Mouse (Mus musculus) subcutaneous adipose tissue, adult 2 months (tissue): ENCODE data around the gene Angpt4. TPM values are rescaled to one million over a fixed set of nuclear protein-coding genes. Genes with fewer than 3 reads are reported as not detected.

Source experiments
- polyA plus RNA-seq: library from polyadenylated mRNA; depleted of rRNA; stranded (reverse); fragments of >200 nt; gene quantifications from 2 replicates; pipeline ENCODE4 v1.2.3, GENCODE M21; 2012; ENCODE audit warnings: low replicate concordance; rRNA removed

Gene Angpt4
- 1.7 and 4.6 TPM in 2 replicates for polyA plus RNA-seq

DNA sequence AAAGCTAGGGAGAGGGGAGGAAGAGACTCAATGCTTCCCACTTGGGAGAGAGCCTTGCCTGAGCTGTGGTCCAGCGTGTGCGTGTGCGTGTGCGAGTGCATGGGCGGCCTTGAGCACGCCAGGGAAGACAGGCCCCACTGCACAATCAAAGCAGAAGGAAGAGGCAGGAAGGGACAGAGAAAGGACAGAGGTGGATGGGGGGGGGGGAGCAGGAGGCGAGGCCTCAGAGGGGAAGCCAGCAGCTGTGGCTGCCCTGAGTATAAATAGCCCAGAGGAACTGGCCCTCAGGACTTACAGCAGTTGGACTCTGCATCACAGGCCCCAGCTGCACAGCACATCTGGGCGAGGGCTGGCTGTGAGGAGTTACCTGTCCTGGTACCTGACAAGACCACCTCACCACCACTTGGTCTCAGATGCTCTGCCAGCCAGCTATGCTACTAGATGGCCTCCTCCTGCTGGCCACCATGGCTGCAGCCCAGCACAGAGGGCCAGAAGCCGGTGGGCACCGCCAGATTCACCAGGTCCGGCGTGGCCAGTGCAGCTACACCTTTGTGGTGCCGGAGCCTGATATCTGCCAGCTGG is at the start of gene Angpt4:
Gene Angpt4, plus strand, starts transcription at position 292 of the 582 bp plus-strand sequence.

DNA sequence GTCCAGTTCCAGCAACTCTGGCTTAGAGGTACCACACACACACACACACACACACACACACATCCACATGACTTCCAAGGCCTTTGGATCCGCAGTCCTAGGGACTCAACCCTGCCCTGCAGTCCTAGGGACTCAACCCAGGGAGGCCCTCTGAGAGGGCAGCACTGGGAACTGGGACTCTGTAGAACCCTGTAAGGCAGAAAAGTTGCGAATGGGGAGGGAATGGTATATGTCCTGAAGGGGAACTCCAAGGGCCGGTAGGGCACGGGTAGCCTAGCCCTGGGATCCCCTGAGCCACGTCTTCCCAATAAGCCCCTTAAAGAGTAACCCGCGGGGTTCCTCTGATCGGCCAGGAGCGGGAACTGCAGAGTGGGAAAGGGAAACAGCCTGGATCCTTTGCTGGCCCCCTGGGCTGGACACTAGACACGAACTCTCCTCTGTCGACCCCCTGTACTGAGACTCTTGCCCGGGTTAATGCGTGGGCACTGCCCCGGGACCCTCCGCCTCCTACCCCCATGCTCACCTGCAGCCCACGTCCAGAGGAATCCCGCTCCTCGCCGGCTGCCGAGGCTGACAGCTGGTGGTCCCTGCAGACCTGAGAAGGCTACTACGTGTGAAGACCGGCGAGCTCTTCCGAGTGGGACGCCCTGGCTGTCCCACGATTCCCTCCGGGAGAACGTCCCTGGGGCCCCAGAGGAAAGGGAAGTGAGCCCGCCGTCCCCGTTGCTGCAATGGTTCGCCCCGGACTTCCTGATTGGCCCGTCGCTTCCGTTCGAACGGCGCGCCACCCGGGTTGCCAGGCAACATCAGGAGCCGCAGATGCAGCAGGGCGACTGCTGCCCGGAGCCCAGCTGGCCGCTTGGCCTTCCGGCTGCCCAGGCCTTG is 68.7 kb downstream of the Angpt4 start, which contains the start of gene Fam110a:
Gene Fam110a, minus strand, starts transcription at position 750 of the 885 bp plus-strand sequence.

Other genes starting within 250 kb of the Angpt4 start
- not detected in 2 replicates for gene Rad21l, start 242.7 kb upstream of the Angpt4 start, polyA plus RNA-seq
- 0.44 TPM in 1 of 2 replicates, not detected in the other for gene Tmem74b, start 209.2 kb upstream of the Angpt4 start, polyA plus RNA-seq
- 42.1 and 49.8 TPM in 2 replicates for gene Psmf1, start 167.0 kb upstream of the Angpt4 start, polyA plus RNA-seq
- not detected in 2 replicates for gene Rspo4, start 68.3 kb upstream of the Angpt4 start, polyA plus RNA-seq
- gene Fam110a, start 69.0 kb downstream of the Angpt4 start, polyA plus RNA-seq = 7.3 and 15.1 TPM in 2 replicates
- gene Slc52a3, start 85.3 kb downstream of the Angpt4 start, polyA plus RNA-seq = 10.0 and 19.1 TPM in 2 replicates
- gene Scrt2, start 170.3 kb downstream of the Angpt4 start, polyA plus RNA-seq = not detected in 2 replicates
- 67.0 and 84.0 TPM in 2 replicates for gene Srxn1, start 194.3 kb downstream of the Angpt4 start, polyA plus RNA-seq
- 12.9 and 47.6 TPM in 2 replicates for gene Tcf15, start 232.4 kb downstream of the Angpt4 start, polyA plus RNA-seq